Mouse (Mus musculus) C2C12 (cell line): ENCODE data around the gene Zfp866.

Experiments
- CEBPB ChIP-seq: IDR thresholded peaks from one replicate; pipeline ENCODE4 v1.6.1; 2011; ENCODE audit warnings: low read depth, mild to moderate bottlenecking, control low read depth, moderate library complexity
- CTCF ChIP-seq: IDR thresholded peaks from one replicate; pipeline ENCODE4 v1.5.1; 2011; ENCODE audit not compliant: control insufficient read depth, insufficient read depth, insufficient read length
- MAX ChIP-seq: IDR thresholded peaks from one replicate; pipeline ENCODE4 v1.6.1; 2011; ENCODE audit warnings: mild to moderate bottlenecking, control low read depth
- MYOD1 ChIP-seq: IDR thresholded peaks from one replicate; pipeline ENCODE4 v1.6.1; 2011; ENCODE audit warnings: low read depth; ENCODE audit not compliant: control insufficient read depth, insufficient read length
- MYOG ChIP-seq: IDR thresholded peaks from one replicate; pipeline ENCODE4 v1.6.1; 2011; ENCODE audit not compliant: control insufficient read depth, insufficient read length; ENCODE audit errors: extremely low read depth
- USF1 ChIP-seq: IDR thresholded peaks from one replicate; pipeline ENCODE4 v1.6.1; 2011; ENCODE audit warnings: low read depth, mild to moderate bottlenecking, control low read depth, moderate library complexity

DNA sequence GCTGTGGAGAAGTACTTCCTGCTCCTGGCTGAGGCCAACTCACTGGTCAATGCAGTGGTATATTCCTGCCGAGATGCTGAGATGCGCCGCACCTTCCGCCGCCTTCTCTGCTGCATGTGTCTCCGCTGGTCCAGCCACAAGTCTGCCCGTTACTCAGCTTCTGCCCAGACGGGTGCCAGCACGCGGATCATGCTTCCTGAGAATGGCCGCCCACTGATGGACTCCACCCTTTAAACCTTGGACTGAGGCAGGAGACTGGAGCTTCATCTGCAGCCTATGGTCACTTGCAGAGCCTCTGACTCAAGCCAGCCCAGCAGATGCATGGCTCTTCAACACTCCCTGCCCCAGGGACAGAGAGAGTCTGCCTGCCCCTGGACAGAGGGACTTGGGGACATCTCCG lies 35.4 kb upstream of the Zfp866 start:
- TF ChIP-seq USF1 (no peak), MAX (no peak), CTCF (no peak), MYOG (no peak), CEBPB (no peak), MYOD1 (no peak)
